Mouse (Mus musculus) heart, embryonic 12.5 days (tissue): ENCODE measurements around the gene Ppil1. TPM values are rescaled to one million over a fixed set of nuclear protein-coding genes. Genes with fewer than 3 reads are reported as not detected.

Experiments
- ATAC-seq: fragments of 200-750 bp; cut with Nextera tagmentation; 2 replicates; pipeline ENCODE4 v1.8.0; 2017; ENCODE audit warnings: moderate TSS enrichment, moderate library complexity; ENCODE audit not compliant: insufficient number of reproducible peaks, low FRiP score
- H3K27ac ChIP-seq: fragments of 300-500 bp; sonication (generic); 2 replicates; pipeline ENCODE4 v1.5.1; 2016; ENCODE audit warnings: mild to moderate bottlenecking, moderate library complexity; ENCODE audit not compliant: poor library complexity, severe bottlenecking
- H3K27me3 ChIP-seq: fragments of 300-500 bp; sonication (generic); replicated peaks from 2 replicates; pipeline ENCODE4 v1.6.1; 2016; ENCODE audit warnings: mild to moderate bottlenecking, moderate library complexity
- H3K36me3 ChIP-seq: fragments of 300-500 bp; sonication (generic); 2 replicates; pipeline ENCODE4 v1.6.1; 2016; ENCODE audit warnings: mild to moderate bottlenecking, moderate library complexity
- H3K4me1 ChIP-seq: fragments of 300-500 bp; sonication (generic); replicated peaks from 2 replicates; pipeline ENCODE4 v1.6.1; 2016; ENCODE audit warnings: mild to moderate bottlenecking
- H3K4me2 ChIP-seq: fragments of 300-500 bp; sonication (generic); 2 replicates; pipeline ENCODE4 v1.6.1; 2016; ENCODE audit warnings: mild to moderate bottlenecking, moderate library complexity
- H3K4me3 ChIP-seq: fragments of 300-500 bp; sonication (generic); 2 replicates; pipeline ENCODE4 v1.5.1; 2016; ENCODE audit warnings: mild to moderate bottlenecking
- H3K9ac ChIP-seq: fragments of 300-500 bp; sonication (generic); 2 replicates; pipeline ENCODE4 v1.6.1; 2016; ENCODE audit warnings: mild to moderate bottlenecking, moderate library complexity
- H3K9me3 ChIP-seq: fragments of 300-500 bp; sonication (generic); replicated peaks from 2 replicates; pipeline ENCODE4 v1.6.1; 2016; ENCODE audit warnings: mild to moderate bottlenecking, moderate library complexity
- WGBS: fragments of 180-500 bp; shearing (Covaris S2); methylation state at CpG from one replicate; pipeline ENCODE4 v1.1.7; 2016; 5-methylcytosine and 5-hydroxymethylcytosine counted together
- polyA plus RNA-seq: library from polyadenylated mRNA; unstranded; fragments of >200 nt; fragmentation: Nextera tagmentation; extraction: Ambion mirVana; gene quantifications from 2 replicates; pipeline ENCODE4 v1.2.1, GENCODE M21; 2016

Ppil1 gene
- polyA plus RNA-seq, 1 experiment from 2014 or later = 112 TPM

- Histone ChIP-seq H3K27me3 (peaks cover 26% of the 10 kb centered on the region), H3K36me3 (no peaks in the 10 kb centered on the region), H3K9me3 (no peaks in the 10 kb centered on the region), H3K4me3 (no peak overlapping the region), H3K4me1 (0 out of 2 replicates have a peak, but pooled peaks cover 6% of the 10 kb centered on the region), H3K27ac (no peak overlapping the region), H3K9ac (no peak overlapping the region), H3K4me2 (no peak overlapping the region)
- 78% methylated on average over 10 of the region's 10 CpGs for WGBS
- no peak for ATAC-seq
Observed at GRCm38 (mm10) chr17:29231109-29231508, 32.9 kb downstream of the Ppil1 start.

- no peak overlapping the region for H3K9ac ChIP-seq
- H3K4me2 ChIP-seq = no peak overlapping the region
- H3K4me1 ChIP-seq = no peaks in the 10 kb centered on the region
- ATAC-seq = no peak
- no peak overlapping the region for H3K4me3 ChIP-seq
- no peaks in the 10 kb centered on the region for H3K36me3 ChIP-seq
- no peaks in the 10 kb centered on the region for H3K27me3 ChIP-seq
- no peaks in the 10 kb centered on the region for H3K9me3 ChIP-seq
- H3K27ac ChIP-seq = no peak overlapping the region
- 68% methylated on average over 14 of the region's 14 CpGs for WGBS
Observed at GRCm38 (mm10) chr17:29220631-29221030, 43.4 kb downstream of the Ppil1 start.

DNA sequence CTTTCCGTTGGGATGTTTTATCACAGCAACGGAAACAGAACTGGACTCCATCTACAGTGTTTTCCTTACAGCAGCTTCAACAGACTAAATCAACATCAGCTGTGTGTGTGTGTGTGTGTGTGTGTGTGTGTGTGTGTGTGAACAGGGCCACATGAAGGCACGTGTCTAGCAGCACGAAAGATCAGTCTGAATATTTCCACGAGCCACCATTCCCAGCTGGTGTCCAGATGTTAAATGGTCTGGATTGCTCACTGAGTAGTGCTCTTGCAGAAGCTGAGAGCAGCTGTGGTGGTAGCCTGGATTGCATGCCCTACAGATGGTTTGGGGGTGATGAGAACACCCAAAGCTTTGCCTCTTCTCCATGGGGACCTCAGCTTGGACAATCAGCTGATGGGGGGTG lies 46.0 kb downstream of the Ppil1 start:
- 68% methylated on average over 5 of the region's 5 CpGs for WGBS
- peaks cover 7% of the 10 kb centered on the region; the same call in 1 of the 2 replicates for H3K4me1 ChIP-seq
- no peak for ATAC-seq

GRCm38 (mm10) chr17:29216078-29216477 lies 47.9 kb downstream of the Ppil1 start:
- 64% methylated on average over 7 of the region's 7 CpGs for WGBS
- Histone ChIP-seq H3K4me3 (no peak overlapping the region), H3K9me3 (no peaks in the 10 kb centered on the region), H3K36me3 (no peaks in the 10 kb centered on the region), H3K27ac (no peak overlapping the region), H3K4me2 (no peak overlapping the region), H3K27me3 (0 out of 2 replicates have a peak, but pooled peaks cover 10% of the 10 kb centered on the region), H3K4me1 (peaks cover 17% of the 10 kb centered on the region), H3K9ac (no peak overlapping the region)
- ATAC-seq = no peak

More for the DNA sequence above, 46.0 kb downstream of the Ppil1 start:
- no peak overlapping the region for H3K27ac ChIP-seq
- H3K27me3 ChIP-seq = 0 out of 2 replicates have a peak, but pooled peaks cover 10% of the 10 kb centered on the region
- H3K9me3 ChIP-seq = no peaks in the 10 kb centered on the region
- H3K4me2 ChIP-seq = no peak overlapping the region
- H3K4me3 ChIP-seq = no peak overlapping the region
- H3K9ac ChIP-seq = no peak overlapping the region
- no peaks in the 10 kb centered on the region for H3K36me3 ChIP-seq

DNA sequence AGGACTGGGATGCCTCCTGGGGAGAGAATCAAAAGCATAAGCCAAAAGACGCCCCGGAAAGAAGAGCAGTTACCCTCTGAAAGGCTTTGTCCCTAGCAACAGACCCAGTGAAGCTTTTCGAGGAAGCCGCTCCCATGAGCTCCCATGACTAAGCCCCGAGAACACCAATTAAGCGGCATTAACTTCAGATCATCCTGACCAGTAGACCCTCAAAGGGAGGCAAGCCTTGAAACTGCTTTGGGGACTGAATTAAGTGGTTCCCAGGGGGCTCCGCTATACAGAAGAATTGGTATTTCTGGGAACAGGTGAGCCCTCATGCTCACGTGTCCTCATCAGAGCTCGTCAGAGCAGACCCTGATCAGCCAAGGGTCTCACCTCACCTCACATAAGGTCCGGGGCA lies 49.3 kb downstream of the Ppil1 start:
- H3K27me3 ChIP-seq = 0 out of 2 replicates have a peak, but pooled peaks cover 10% of the 10 kb centered on the region
- no peak overlapping the region for H3K27ac ChIP-seq
- no peaks in the 10 kb centered on the region for H3K9me3 ChIP-seq
- no peak overlapping the region for H3K4me2 ChIP-seq
- no peak for ATAC-seq
- H3K4me3 ChIP-seq = no peak overlapping the region
- H3K36me3 ChIP-seq = no peaks in the 10 kb centered on the region
- H3K4me1 ChIP-seq = peaks cover 20% of the 10 kb centered on the region
- H3K9ac ChIP-seq = no peak overlapping the region
- 60% methylated on average over 10 of the region's 10 CpGs for WGBS

GRCm38 (mm10) chr17:29214193-29214456 lies 49.9 kb downstream of the Ppil1 start:
- no peak overlapping the region for H3K4me3 ChIP-seq
- H3K27me3 ChIP-seq = 0 out of 2 replicates have a peak, but pooled peaks cover 10% of the 10 kb centered on the region
- H3K9me3 ChIP-seq = no peaks in the 10 kb centered on the region
- no peak for ATAC-seq
- WGBS = 75% methylated on average over 4 of the region's 4 CpGs
- no peak overlapping the region for H3K27ac ChIP-seq
- peaks cover 21% of the 10 kb centered on the region for H3K4me1 ChIP-seq
- no peaks in the 10 kb centered on the region for H3K36me3 ChIP-seq
- H3K4me2 ChIP-seq = no peak overlapping the region
- H3K9ac ChIP-seq = no peak overlapping the region

DNA sequence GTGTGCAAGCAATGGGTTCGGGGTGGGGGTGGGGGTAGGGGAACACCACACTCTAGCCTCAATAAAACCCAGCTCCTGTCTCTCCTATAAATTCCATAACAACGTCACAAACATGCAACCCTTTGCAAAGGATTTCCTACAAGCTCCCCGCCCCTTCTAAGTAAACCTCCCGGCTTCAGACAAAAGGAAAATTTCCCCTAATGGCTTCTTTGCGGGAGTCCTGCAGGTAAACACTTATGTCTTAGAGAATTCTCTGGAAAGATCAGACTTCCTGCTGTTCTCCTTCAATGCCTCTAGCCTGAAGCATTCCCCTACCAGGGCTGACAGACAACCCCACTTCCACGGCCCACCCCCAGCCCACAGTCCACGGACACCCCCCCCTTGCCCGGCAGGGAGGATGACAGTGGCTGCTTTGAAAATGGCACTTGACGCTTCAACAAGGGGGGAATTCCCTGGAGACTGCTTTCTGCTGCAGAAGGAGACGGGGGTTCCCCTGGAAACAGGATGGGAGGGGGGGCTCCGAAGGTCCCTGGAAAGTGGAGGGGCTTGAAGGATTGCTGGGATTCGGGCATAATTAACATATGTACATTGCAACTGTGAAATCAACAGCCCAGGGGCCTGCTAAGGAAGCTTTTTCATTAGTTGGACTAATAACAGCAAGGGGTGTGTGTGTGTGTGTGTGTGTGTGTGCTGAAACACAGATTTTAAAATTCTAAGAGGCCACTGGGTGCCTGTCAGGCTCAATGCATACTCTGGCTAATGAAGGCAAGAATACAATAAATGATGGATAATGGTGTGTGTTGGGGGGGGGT lies 50.4 kb downstream of the Ppil1 start:
- H3K27ac ChIP-seq = no peak overlapping the region
- no peak overlapping the region for H3K9ac ChIP-seq
- no peak overlapping the region for H3K4me2 ChIP-seq
- H3K9me3 ChIP-seq = no peaks in the 10 kb centered on the region
- no peaks in the 10 kb centered on the region for H3K36me3 ChIP-seq
- 0 out of 2 replicates have a peak, but pooled peaks cover 10% of the 10 kb centered on the region for H3K27me3 ChIP-seq
- H3K4me1 ChIP-seq = peaks cover 26% of the 10 kb centered on the region
- H3K4me3 ChIP-seq = no peak overlapping the region
- no peak for ATAC-seq
- WGBS = 34% methylated on average over 12 of the region's 12 CpGs

GRCm38 (mm10) chr17:29211836-29212235 lies 52.1 kb downstream of the Ppil1 start:
- Histone ChIP-seq H3K36me3 (no peaks in the 10 kb centered on the region), H3K9ac (no peak overlapping the region), H3K27ac (peak overlapping the region; percentile 7), H3K27me3 (0 out of 2 replicates have a peak, but pooled peaks cover 10% of the 10 kb centered on the region), H3K4me2 (peak overlapping the region; percentile 45), H3K9me3 (no peaks in the 10 kb centered on the region), H3K4me3 (no peak overlapping the region), H3K4me1 (peaks cover 26% of the 10 kb centered on the region)
- WGBS = 36% methylated on average over 7 of the region's 7 CpGs
- no peak for ATAC-seq

DNA sequence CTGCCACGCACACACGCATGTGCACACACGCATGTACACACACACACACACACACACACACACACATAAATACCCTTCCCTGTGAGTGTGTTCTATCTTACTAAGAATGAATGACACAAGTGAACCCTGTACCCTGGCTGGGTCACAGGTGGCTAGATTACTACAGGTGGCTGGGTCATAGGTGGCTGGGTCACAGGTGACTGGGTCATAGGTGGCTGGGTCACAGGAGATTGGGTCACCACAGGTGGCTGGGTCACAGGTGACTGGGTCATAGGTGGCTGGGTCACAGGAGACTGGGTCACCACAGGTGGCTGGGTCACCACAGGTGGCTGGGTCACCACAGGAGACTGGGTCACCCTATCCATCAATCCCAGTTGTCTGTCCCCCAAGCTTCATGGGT lies 53.9 kb downstream of the Ppil1 start:
- no peaks in the 10 kb centered on the region for H3K36me3 ChIP-seq
- 0 out of 2 replicates have a peak, but pooled peaks cover 8% of the 10 kb centered on the region for H3K27me3 ChIP-seq
- ATAC-seq = no peak
- H3K27ac ChIP-seq = no peak overlapping the region
- H3K4me1 ChIP-seq = peaks cover 35% of the 10 kb centered on the region
- no peaks in the 10 kb centered on the region for H3K9me3 ChIP-seq
- 91% methylated on average over 3 of the region's 3 CpGs for WGBS
- H3K9ac ChIP-seq = no peak overlapping the region
- no peak overlapping the region for H3K4me3 ChIP-seq
- no peak overlapping the region for H3K4me2 ChIP-seq

DNA sequence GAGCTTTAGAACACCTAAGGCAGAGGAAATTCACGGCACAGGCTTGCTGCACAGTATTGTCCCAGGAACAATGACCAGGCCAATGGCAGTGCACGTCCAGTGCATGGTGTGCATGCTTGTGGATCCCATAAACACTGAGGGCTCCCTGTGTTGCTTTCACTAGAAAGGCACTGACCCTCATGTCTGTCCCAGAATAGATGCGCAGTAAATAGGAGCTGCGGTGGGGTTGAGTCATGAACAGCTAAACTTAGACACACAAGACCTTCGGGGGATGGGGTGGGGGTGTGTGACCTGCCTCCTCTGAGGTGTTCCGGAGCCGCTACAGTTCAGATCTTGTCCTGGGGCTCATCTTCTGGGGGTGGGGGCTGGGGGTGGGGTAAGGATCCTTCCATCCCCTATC lies 57.9 kb downstream of the Ppil1 start:
- Histone ChIP-seq H3K4me1 (peaks cover 17% of the 10 kb centered on the region), H3K9ac (no peak overlapping the region), H3K36me3 (no peaks in the 10 kb centered on the region), H3K9me3 (no peaks in the 10 kb centered on the region), H3K27ac (peak overlapping the region; percentile 64), H3K4me3 (no peak overlapping the region), H3K4me2 (peak overlapping the region; percentile 35), H3K27me3 (no peaks in the 10 kb centered on the region)
- no peak for ATAC-seq
- WGBS = 35% methylated on average over 7 of the region's 7 CpGs

- H3K36me3 ChIP-seq = no peaks in the 10 kb centered on the region
- no peak overlapping the region for H3K4me3 ChIP-seq
- H3K4me2 ChIP-seq = no peak overlapping the region
- ATAC-seq = no peak
- H3K27me3 ChIP-seq = no peaks in the 10 kb centered on the region
- H3K4me1 ChIP-seq = peaks cover 20% of the 10 kb centered on the region
- H3K27ac ChIP-seq = no peak overlapping the region
- 87% methylated on average over 6 of the region's 6 CpGs for WGBS
- no peak overlapping the region for H3K9ac ChIP-seq
- no peaks in the 10 kb centered on the region for H3K9me3 ChIP-seq
Observed at GRCm38 (mm10) chr17:29202604-29203003, 61.4 kb downstream of the Ppil1 start.
